Mouse (Mus musculus) stomach, adult 2 months (tissue): ENCODE data around the gene Defb36. TPM values are rescaled to one million over a fixed set of nuclear protein-coding genes. Genes with fewer than 3 reads are reported as not detected.

ENCODE experiments used
- polyA plus RNA-seq: library from polyadenylated mRNA; depleted of rRNA; stranded (reverse); fragments of >200 nt; gene quantifications from 2 replicates; pipeline ENCODE4 v1.2.3, GENCODE M21; 2012; rRNA removed

The Defb36 gene
- not detected in 2 replicates for polyA plus RNA-seq

DNA sequence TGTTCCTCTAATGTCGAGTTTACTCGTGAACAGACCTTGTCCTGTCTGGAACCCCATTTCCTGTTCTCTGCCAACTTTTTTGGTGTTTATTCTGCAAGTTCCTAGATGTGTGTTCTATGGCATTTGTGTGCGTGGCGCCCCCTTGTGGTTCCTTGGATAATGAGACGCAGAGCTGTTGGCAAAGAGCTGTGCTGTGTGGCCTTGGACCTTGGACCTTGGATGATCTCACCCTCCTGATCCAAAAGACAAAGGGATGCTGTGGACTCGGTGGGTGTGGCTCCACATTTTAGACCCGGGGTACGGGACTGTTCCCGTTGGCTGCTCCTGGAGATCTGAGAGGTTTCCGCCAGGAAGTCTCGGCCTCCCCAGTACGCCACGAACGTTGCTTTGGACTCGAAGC is at the start of gene Defb36:
Defb36 (plus strand) TSS at position 271 of the 400 bp plus-strand sequence.

GRCm38 (mm10) chr2:152569038-152569437 is 35.1 kb upstream of the Defb36 start, which contains the start of gene Gm17416:
Gm17416 (plus strand) TSS chr2:152569338.

DNA sequence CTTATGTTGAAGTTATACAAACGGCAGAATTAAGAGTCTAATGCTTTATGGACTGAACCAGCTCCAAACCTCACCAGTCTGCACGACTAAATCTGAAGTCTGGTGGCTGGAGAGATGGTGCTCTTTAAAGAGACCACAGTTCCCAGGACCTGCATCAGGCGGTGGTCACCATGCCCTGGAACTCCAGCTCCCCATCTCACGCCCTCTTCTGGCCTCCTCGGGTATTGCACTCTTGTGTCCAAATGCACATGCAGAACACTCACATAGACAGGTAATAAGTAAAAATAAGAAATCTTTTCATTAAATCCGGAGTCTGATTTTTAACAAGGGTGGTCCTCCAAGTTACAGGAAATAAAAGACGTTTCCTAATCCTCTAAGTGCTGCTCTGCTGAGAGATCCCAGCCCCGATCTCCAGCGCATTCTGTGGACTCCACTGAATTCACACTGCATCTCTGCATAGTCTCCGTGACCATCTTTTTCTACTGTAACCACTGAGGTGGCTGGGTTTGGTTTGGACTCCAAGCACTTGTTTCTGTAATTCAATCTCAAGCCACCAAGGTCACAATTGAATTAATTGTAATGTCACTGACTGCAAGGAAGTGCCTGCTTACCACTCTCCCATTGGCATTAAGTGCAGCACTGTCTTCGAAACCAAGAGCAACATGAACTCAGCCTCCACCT is 31.9 kb upstream of the Defb36 start, which contains the start of gene Defb21:
Defb21 (plus strand) TSS at position 631 of the 681 bp plus-strand sequence.

GRCm38 (mm10) chr2:152580107-152580506 is 24.0 kb upstream of the Defb36 start, which contains the start of gene Defb19:
Defb19 (minus strand) TSS chr2:152580312.

GRCm38 (mm10) chr2:152599299-152599698 is 4.8 kb upstream of the Defb36 start, which contains the start of gene Defb45:
Defb45 (minus strand) TSS chr2:152599399.

DNA sequence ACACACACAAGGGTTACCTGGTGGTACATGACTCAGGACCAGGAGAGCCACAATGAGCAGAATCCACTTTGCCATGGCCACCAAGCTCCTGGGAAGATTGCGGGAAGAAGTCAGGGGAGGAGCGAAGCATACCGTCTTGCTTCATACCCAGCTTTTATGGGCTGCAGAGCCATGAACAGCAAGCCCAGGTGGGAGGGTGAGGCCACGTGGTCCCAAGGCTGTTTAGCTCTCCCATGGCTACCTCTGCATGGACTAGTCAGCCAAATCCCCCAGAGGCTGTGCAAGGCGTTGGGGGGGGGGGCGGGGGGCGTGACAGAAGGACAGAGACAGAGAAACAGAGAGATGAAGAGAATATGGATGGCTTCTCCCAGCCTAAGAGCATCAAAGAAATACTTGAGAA is 18.8 kb downstream of the Defb36 start, which contains the start of gene Defb25:
Defb25 (minus strand) TSS at position 101 of the 400 bp plus-strand sequence.

GRCm38 (mm10) chr2:152626774-152627591 is 22.9 kb downstream of the Defb36 start, which contains the start of gene Rem1:
Rem1 (plus strand) TSS chr2:152626951.

Other genes starting within 250 kb of the Defb36 start
- gene Nrsn2, start 227.7 kb upstream of the Defb36 start, polyA plus RNA-seq: 0.22 and 0.56 TPM in 2 replicates
- 3.7 and 4.3 TPM in 2 replicates for gene Sox12, start 206.3 kb upstream of the Defb36 start, polyA plus RNA-seq
- 1.3 and 1.4 TPM in 2 replicates for gene Zcchc3, start 189.3 kb upstream of the Defb36 start, polyA plus RNA-seq
- gene 6820408C15Rik, start 188.7 kb upstream of the Defb36 start, polyA plus RNA-seq: 0.26 TPM in 1 of 2 replicates, not detected in the other
- 0.23 TPM in 1 of 2 replicates, not detected in the other for gene Defb23, start 139.7 kb upstream of the Defb36 start, polyA plus RNA-seq
- gene Defb20, start 127.3 kb upstream of the Defb36 start, polyA plus RNA-seq: 1.2 TPM in 1 of 2 replicates, not detected in the other
- gene Defb22, start 114.2 kb upstream of the Defb36 start, polyA plus RNA-seq: 0.31 TPM in 1 of 2 replicates, not detected in the other
- gene Defb26, start 92.6 kb upstream of the Defb36 start, polyA plus RNA-seq: not detected in 2 replicates
- gene Defb28, start 86.1 kb upstream of the Defb36 start, polyA plus RNA-seq: 0.39 TPM in 1 of 2 replicates, not detected in the other
- not detected in 2 replicates for gene Defb29, start 64.2 kb upstream of the Defb36 start, polyA plus RNA-seq
- gene Gm17416, start 35.0 kb upstream of the Defb36 start, polyA plus RNA-seq: not detected in 2 replicates
- gene Defb21, start 31.6 kb upstream of the Defb36 start, polyA plus RNA-seq: not detected in 2 replicates
- not detected in 2 replicates for gene Defb19, start 24.0 kb upstream of the Defb36 start, polyA plus RNA-seq
- gene Defb45, start 4.9 kb upstream of the Defb36 start, polyA plus RNA-seq: not detected in 2 replicates
- gene Defb25, start 18.7 kb downstream of the Defb36 start, polyA plus RNA-seq: 3.2 TPM in 1 of 2 replicates, not detected in the other
- gene Rem1, start 22.6 kb downstream of the Defb36 start, polyA plus RNA-seq: 6.7 and 10.2 TPM in 2 replicates
- 70.4 and 121 TPM in 2 replicates for gene H13, start 65.1 kb downstream of the Defb36 start, polyA plus RNA-seq
- gene Mcts2, start 82.7 kb downstream of the Defb36 start, polyA plus RNA-seq: 0.67 and 1.0 TPM in 2 replicates
- gene Id1, start 131.9 kb downstream of the Defb36 start, polyA plus RNA-seq: 694 and 877 TPM in 2 replicates
- gene Cox4i2, start 149.8 kb downstream of the Defb36 start, polyA plus RNA-seq: 1.8 and 3.3 TPM in 2 replicates
- 30.1 and 30.6 TPM in 2 replicates for gene Bcl2l1, start 227.4 kb downstream of the Defb36 start, polyA plus RNA-seq
- gene Tpx2, start 243.6 kb downstream of the Defb36 start, polyA plus RNA-seq: 0.28 and 0.78 TPM in 2 replicates